Mouse (Mus musculus) gastrocnemius, postnatal 14 days (tissue): Measurements from ENCODE around the gene Thnsl1. TPM values are rescaled to one million over a fixed set of nuclear protein-coding genes. Genes with fewer than 3 reads are reported as not detected.

Experiments
- DNase-seq: peaks from one replicate; pipeline ENCODE4 v3.0.0; 2021; ENCODE audit warnings: mixed read lengths
- intact Hi-C: fragments of 180-260 bp; cut with DNase I; formaldehyde crosslinking; loops from one replicate; pipeline ENCODE4 v1.15.1; 2025; ENCODE audit warnings: low total_unique reads
- long read RNA-seq, 2 experiments: library from polyadenylated mRNA; stranded (forward); transcript quantifications; one replicate each; pipeline ENCODE4 v2.0.0; 2021
- total RNA-seq, 2 experiments: library from RNA; stranded (reverse); gene quantifications; 2 replicates each; pipeline ENCODE4 v1.2.3; 2021

Gene Thnsl1
- 1 to 10 TPM; 2.3 to 3.5 TPM for total RNA-seq
- long read RNA-seq, experiment 1, partial matches to known transcripts = 0 of 6 reads
- long read RNA-seq, experiment 1, other reads (novel, unspliced or antisense) = 1 of 6 reads
- long read RNA-seq, experiment 2, transcript Thnsl1-201 (3 exons, 3,899 nt) = major isoform, 5 of 8 reads
- long read RNA-seq, experiment 2, partial matches to known transcripts = 0 of 8 reads
- long read RNA-seq, experiment 2, other reads (novel, unspliced or antisense) = 2 of 8 reads

- peak; percentile 97 for DNase-seq
- intact Hi-C loops = loop anchor here (10.0 kb wide), 1 partner anchor 60 kb away; no protein-coding TSS in a partner anchor
These were observed at the start of gene Thnsl1, which contains the start of gene Enkur for GRCm38 (mm10) chr2:21204912-21205830. Gene Thnsl1 (plus strand): TSS chr2:21205724. Gene Enkur (minus strand): TSS chr2:21205365.

GRCm38 (mm10) chr2:21164296-21164695 is 41.2 kb upstream of the Thnsl1 start:
- intact Hi-C loops = no loop called here

GRCm38 (mm10) chr2:21167916-21168315 is 37.6 kb upstream of the Thnsl1 start:
- DNase-seq = peak; percentile 35
- intact Hi-C loops = no loop called here

More at GRCm38 (mm10) chr2:21164296-21164695, 41.2 kb upstream of the Thnsl1 start:
- peak; percentile 34 for DNase-seq

GRCm38 (mm10) chr2:21172797-21173196 is 32.7 kb upstream of the Thnsl1 start:
- intact Hi-C loops = no loop called here
- DNase-seq = no peak

- no peak for DNase-seq
- intact Hi-C loops = no loop called here
These were observed 26.4 kb upstream of the Thnsl1 start for GRCm38 (mm10) chr2:21179136-21179535.

GRCm38 (mm10) chr2:21182811-21183210 is 22.7 kb upstream of the Thnsl1 start:
- intact Hi-C loops = no loop called here
- peak; percentile 25 for DNase-seq

GRCm38 (mm10) chr2:21187576-21187975 is 17.9 kb upstream of the Thnsl1 start:
- intact Hi-C loops = loop anchor here (2.0 kb wide), 1 partner anchor 289 kb away; no protein-coding TSS in a partner anchor
- peak; percentile 47 for DNase-seq

GRCm38 (mm10) chr2:21188610-21189009 is 16.9 kb upstream of the Thnsl1 start:
- no peak for DNase-seq
- intact Hi-C loops = no loop called here

GRCm38 (mm10) chr2:21191232-21191631 is 14.3 kb upstream of the Thnsl1 start:
- intact Hi-C loops = loop anchor here (10.0 kb wide), 1 partner anchor 216 kb away; no protein-coding TSS in a partner anchor

GRCm38 (mm10) chr2:21195233-21195632 is 10.3 kb upstream of the Thnsl1 start:
- DNase-seq = no peak
- intact Hi-C loops = loop anchor here (10.0 kb wide), 1 partner anchor 220 kb away; no protein-coding TSS in a partner anchor

More at GRCm38 (mm10) chr2:21191232-21191631, 14.3 kb upstream of the Thnsl1 start:
- no peak for DNase-seq

- DNase-seq = no peak
- intact Hi-C loops = loop anchor here (10.0 kb wide), 1 partner anchor 224 kb away; no protein-coding TSS in a partner anchor
These were observed 6.5 kb upstream of the Thnsl1 start for GRCm38 (mm10) chr2:21199051-21199450.

- intact Hi-C loops = loop anchor here (10.0 kb wide), 1 partner anchor 62 kb away; no protein-coding TSS in a partner anchor
- DNase-seq = no peak
These were observed 2.8 kb upstream of the Thnsl1 start for GRCm38 (mm10) chr2:21202754-21203153.

- no peak for DNase-seq
- intact Hi-C loops = loop anchor here (10.0 kb wide), 1 partner anchor 59 kb away; no protein-coding TSS in a partner anchor
These were observed 271 bp downstream of the Thnsl1 start for GRCm38 (mm10) chr2:21205831-21206159.

GRCm38 (mm10) chr2:21206278-21206677 is 754 bp downstream of the Thnsl1 start:
- intact Hi-C loops = loop anchor here (10.0 kb wide), 1 partner anchor 59 kb away; no protein-coding TSS in a partner anchor
- DNase-seq = no peak

GRCm38 (mm10) chr2:21211361-21211760 is 5.8 kb downstream of the Thnsl1 start:
- DNase-seq = no peak
- intact Hi-C loops = no loop called here

GRCm38 (mm10) chr2:21214322-21214721 is 8.8 kb downstream of the Thnsl1 start:
- DNase-seq = no peak
- intact Hi-C loops = no loop called here

- intact Hi-C loops = no loop called here
- DNase-seq = no peak
These were observed 9.8 kb downstream of the Thnsl1 start for GRCm38 (mm10) chr2:21215284-21215683.

GRCm38 (mm10) chr2:21222453-21223384 is 17.2 kb downstream of the Thnsl1 start:
- no peak for DNase-seq
- intact Hi-C loops = no loop called here

- no peak for DNase-seq
- intact Hi-C loops = no loop called here
These were observed 24.8 kb downstream of the Thnsl1 start for GRCm38 (mm10) chr2:21230276-21230675.
